Mouse (Mus musculus) spleen, adult 2 months (tissue): ENCODE results near the gene Hs3st5.
"Not testable (repeated sequence)": the region's sequence is repeated elsewhere in the genome, so short reads cannot be mapped to it uniquely, and the experiment has no call there.

Experiments
- CTCF ChIP-seq: fragments of 200-500 bp; IDR thresholded peaks from 2 replicates; pipeline ENCODE4 v1.5.1; 2011; ENCODE audit warnings: mild to moderate bottlenecking, inconsistent platforms; ENCODE audit not compliant: insufficient read depth, insufficient read length, insufficient replicate concordance; ENCODE audit errors: extremely low read depth
- POLR2A ChIP-seq: fragments of 200-500 bp; IDR thresholded peaks from 2 replicates; pipeline ENCODE4 v1.6.1; 2011; ENCODE audit warnings: low read depth, low read length, inconsistent platforms

- not testable (repeated sequence) for TF ChIP-seq POLR2A, CTCF
Measured at GRCm38 (mm10) chr10:36547713-36548112, 41.1 kb downstream of the Hs3st5 start.
